In genomic region chr8:115515647-115516046, GRCm38 (mm10) we compare ENCODE assay signal across 8 mouse cellular contexts.
"Had no signal": no experiment of that assay in that cellular context is flagged by ENCODE, and none has a peak within 500 bp of the region (broad histone marks: within the 10 kb centered on the region; RNA-seq: fewer than 3 reads in every experiment).

No protein-coding gene starts in this region.

- DNase-seq: kidney, adult 2 months; kidney, postnatal 14 days; lung, embryonic 14.5 days; lung, postnatal 10 days; lung, postnatal 4 days; retina, postnatal 1 day; right cerebral cortex, postnatal 4 days; spleen, adult 18-20 months had no signal
